17 mouse cellular contexts compared by ENCODE assay signal in genomic region chr15:7011696-7012070, GRCm38 (mm10).
"Had no signal": no experiment of that assay in that cellular context is flagged by ENCODE, and none has a peak within 500 bp of the region (broad histone marks: within the 10 kb centered on the region; RNA-seq: fewer than 3 reads in every experiment).

No protein-coding gene starts in this region.

- H3K9me3 ChIP-seq: midbrain, embryonic 10.5 days; midbrain, embryonic 12.5 days; neural tube, embryonic 13.5 days; neural tube, embryonic 15.5 days had no signal

- H3K27ac ChIP-seq: midbrain, embryonic 10.5 days; midbrain, embryonic 12.5 days; neural tube, embryonic 13.5 days; neural tube, embryonic 15.5 days had no signal

- H3K4me2 ChIP-seq: lung, embryonic 14.5 days; midbrain, embryonic 12.5 days; neural tube, embryonic 13.5 days; neural tube, embryonic 15.5 days had no signal

- H3K9ac ChIP-seq: lung, embryonic 14.5 days; midbrain, embryonic 12.5 days; neural tube, embryonic 13.5 days; neural tube, embryonic 15.5 days had no signal

- DNase-seq: lung, embryonic 14.5 days; lung, postnatal 4 days; midbrain, embryonic 14.5 days; retina, postnatal 1 day; right cerebral cortex, adult 18-20 months; right cerebral cortex, postnatal 25 days; right cerebral cortex, postnatal 4 days; spleen, adult 18-20 months; thymus, adult 18-20 months; thymus, postnatal 14 days; thymus, postnatal 36 days had no signal

- H3K4me1 ChIP-seq: midbrain, embryonic 12.5 days had no signal

- H3K4me3 ChIP-seq: midbrain, embryonic 10.5 days; midbrain, embryonic 12.5 days; myocyte; neural tube, embryonic 13.5 days; neural tube, embryonic 15.5 days had no signal

- H3K27me3 ChIP-seq: midbrain, embryonic 12.5 days; neural tube, embryonic 13.5 days; neural tube, embryonic 15.5 days had no signal

- ATAC-seq: midbrain, embryonic 16.5 days had no signal

- H3K36me3 ChIP-seq: midbrain, embryonic 10.5 days; midbrain, embryonic 12.5 days; neural tube, embryonic 13.5 days; neural tube, embryonic 15.5 days had no signal
